Mouse (Mus musculus) midbrain, embryonic 16.5 days (tissue): ENCODE results near the gene 6030408B16Rik. TPM values are rescaled to one million over a fixed set of nuclear protein-coding genes. Genes with fewer than 3 reads are reported as not detected.

ENCODE experiments used
- ATAC-seq: fragments of 200-750 bp; cut with Nextera tagmentation; 2 replicates; pipeline ENCODE4 v1.8.0; 2017; ENCODE audit warnings: moderate TSS enrichment
- H3K27ac ChIP-seq: fragments of 300-500 bp; sonication (generic); 2 replicates; pipeline ENCODE4 v1.5.1; 2014; ENCODE audit warnings: mild to moderate bottlenecking, low read length, mixed read lengths
- H3K27me3 ChIP-seq: fragments of 300-500 bp; sonication (generic); 2 replicates; pipeline ENCODE4 v1.6.1; 2014; ENCODE audit warnings: low read depth, low read length, mixed read lengths; ENCODE audit not compliant: control insufficient read depth, insufficient read depth
- H3K36me3 ChIP-seq: fragments of 300-500 bp; sonication (generic); 2 replicates; pipeline ENCODE4 v1.6.1; 2014; ENCODE audit warnings: mild to moderate bottlenecking, low read length, moderate library complexity, mixed read lengths; ENCODE audit not compliant: control insufficient read depth, insufficient read depth
- H3K4me1 ChIP-seq: fragments of 300-500 bp; sonication (generic); 2 replicates; pipeline ENCODE4 v1.6.1; 2014; ENCODE audit warnings: mild to moderate bottlenecking, low read length, mixed read lengths; ENCODE audit not compliant: control insufficient read depth, insufficient read depth
- H3K4me2 ChIP-seq: fragments of 300-500 bp; sonication (generic); 2 replicates; pipeline ENCODE4 v1.6.1; 2014; ENCODE audit warnings: mild to moderate bottlenecking, low read length, mixed read lengths
- H3K4me3 ChIP-seq: fragments of 300-500 bp; sonication (generic); 2 replicates; pipeline ENCODE4 v1.5.1; 2014; ENCODE audit warnings: low read depth, mild to moderate bottlenecking, low read length, moderate library complexity, mixed read lengths
- H3K9ac ChIP-seq: fragments of 300-500 bp; sonication (generic); 2 replicates; pipeline ENCODE4 v1.6.1; 2014; ENCODE audit warnings: low read depth, low read length, mixed read lengths
- H3K9me3 ChIP-seq: fragments of 300-500 bp; sonication (generic); replicated peaks from 2 replicates; pipeline ENCODE4 v1.6.1; 2014; ENCODE audit warnings: mild to moderate bottlenecking, low read length, mixed read lengths; ENCODE audit not compliant: control insufficient read depth, poor library complexity, severe bottlenecking
- WGBS: fragments of 180-500 bp; shearing (Covaris S2); extraction: QIAGEN DNeasy Blood & Tissue Kit; methylation state at CpG from one replicate; pipeline ENCODE4 v1.1.7; 2014; 5-methylcytosine and 5-hydroxymethylcytosine counted together
- polyA plus RNA-seq: library from polyadenylated mRNA; unstranded; fragments of >200 nt; fragmentation: Nextera tagmentation; extraction: Ambion mirVana; gene quantifications from 2 replicates; pipeline ENCODE4 v1.2.1, GENCODE M21; 2015

Gene 6030408B16Rik
- 0.19 and 0.26 TPM in 2 replicates for polyA plus RNA-seq

- 69% methylated on average over 18 of the region's 18 CpGs for WGBS
- Histone ChIP-seq H3K4me3 (no peak within 1 kb of the TSS), H3K36me3 (peaks cover 24% of the 10 kb centered on the region), H3K9me3 (no peaks in the 10 kb centered on the region), H3K9ac (no peak within 1 kb of the TSS), H3K27me3 (no peaks in the 10 kb centered on the region), H3K4me1 (no peaks in the 10 kb centered on the region), H3K27ac (no peak within 1 kb of the TSS), H3K4me2 (no peak within 1 kb of the TSS)
- no peak for ATAC-seq
These were observed at the start of gene 6030408B16Rik for GRCm38 (mm10) chr15:101293025-101293621. Gene 6030408B16Rik (plus strand): TSS chr15:101293212.

- ATAC-seq: no peak
- Histone ChIP-seq H3K9ac (no peak overlapping the region), H3K4me3 (no peak overlapping the region), H3K27me3 (no peaks in the 10 kb centered on the region), H3K9me3 (no peaks in the 10 kb centered on the region), H3K4me2 (no peak overlapping the region), H3K4me1 (peaks cover 13% of the 10 kb centered on the region), H3K36me3 (no peaks in the 10 kb centered on the region), H3K27ac (no peak overlapping the region)
- WGBS: 68% methylated on average over 3 of the region's 3 CpGs
These were observed 49.0 kb upstream of the 6030408B16Rik start for GRCm38 (mm10) chr15:101244012-101244411.

GRCm38 (mm10) chr15:101246231-101247154 is 46.5 kb upstream of the 6030408B16Rik start:
- peak overlapping the region; percentile 82 for H3K4me2 ChIP-seq
- peaks cover 8% of the 10 kb centered on the region for H3K4me1 ChIP-seq
- ATAC-seq: peak; percentile 98
- peak overlapping the region; percentile 60 for H3K4me3 ChIP-seq
- H3K9ac ChIP-seq: peak overlapping the region; percentile 75
- no peaks in the 10 kb centered on the region for H3K27me3 ChIP-seq
- H3K36me3 ChIP-seq: no peaks in the 10 kb centered on the region
- peak overlapping the region; percentile 83 for H3K27ac ChIP-seq
- H3K9me3 ChIP-seq: no peaks in the 10 kb centered on the region
- 2% methylated on average over 53 of the region's 56 CpGs for WGBS

GRCm38 (mm10) chr15:101247155-101247498 is 45.9 kb upstream of the 6030408B16Rik start:
- H3K9ac ChIP-seq: peak overlapping the region; percentile 75; the same call in 1 of the 2 replicates
- H3K9me3 ChIP-seq: no peaks in the 10 kb centered on the region
- H3K4me1 ChIP-seq: peaks cover 8% of the 10 kb centered on the region
- no peaks in the 10 kb centered on the region for H3K27me3 ChIP-seq
- H3K4me3 ChIP-seq: peak overlapping the region; percentile 60; the same call in 1 of the 2 replicates
- H3K36me3 ChIP-seq: no peaks in the 10 kb centered on the region
- WGBS: 95% methylated on average over 1 of the region's 1 CpGs
- ATAC-seq: no peak
- no peak overlapping the region for H3K27ac ChIP-seq
- peak overlapping the region; percentile 82 for H3K4me2 ChIP-seq

- no peaks in the 10 kb centered on the region for H3K27me3 ChIP-seq
- WGBS: 74% methylated on average over 5 of the region's 5 CpGs
- no peaks in the 10 kb centered on the region for H3K9me3 ChIP-seq
- no peak overlapping the region for H3K4me3 ChIP-seq
- no peak for ATAC-seq
- peaks cover 8% of the 10 kb centered on the region for H3K4me1 ChIP-seq
- H3K36me3 ChIP-seq: no peaks in the 10 kb centered on the region
- H3K9ac ChIP-seq: no peak overlapping the region
- H3K27ac ChIP-seq: no peak overlapping the region
- H3K4me2 ChIP-seq: no peak overlapping the region
These were observed 44.8 kb upstream of the 6030408B16Rik start for GRCm38 (mm10) chr15:101248029-101248710.

GRCm38 (mm10) chr15:101250220-101250800 is 42.7 kb upstream of the 6030408B16Rik start:
- WGBS: 79% methylated on average over 9 of the region's 9 CpGs
- Histone ChIP-seq H3K4me3 (no peak overlapping the region), H3K36me3 (no peaks in the 10 kb centered on the region), H3K27ac (no peak overlapping the region), H3K4me2 (no peak overlapping the region), H3K9ac (no peak overlapping the region), H3K27me3 (no peaks in the 10 kb centered on the region), H3K4me1 (peaks cover 11% of the 10 kb centered on the region), H3K9me3 (no peaks in the 10 kb centered on the region)
- no peak for ATAC-seq

- Histone ChIP-seq H3K27ac (no peak overlapping the region), H3K36me3 (no peaks in the 10 kb centered on the region), H3K9me3 (no peaks in the 10 kb centered on the region), H3K9ac (no peak overlapping the region), H3K27me3 (no peaks in the 10 kb centered on the region), H3K4me3 (no peak overlapping the region), H3K4me2 (no peak overlapping the region), H3K4me1 (peaks cover 5% of the 10 kb centered on the region)
- 86% methylated on average over 5 of the region's 5 CpGs for WGBS
- ATAC-seq: no peak
These were observed 41.1 kb upstream of the 6030408B16Rik start for GRCm38 (mm10) chr15:101251930-101252329.

- no peaks in the 10 kb centered on the region for H3K36me3 ChIP-seq
These were observed 40.4 kb upstream of the 6030408B16Rik start for GRCm38 (mm10) chr15:101252614-101253013.

More at GRCm38 (mm10) chr15:101252614-101253013, 40.4 kb upstream of the 6030408B16Rik start:
- no peaks in the 10 kb centered on the region for H3K27me3 ChIP-seq
- H3K27ac ChIP-seq: no peak overlapping the region
- no peak overlapping the region for H3K9ac ChIP-seq
- no peak for ATAC-seq
- H3K4me3 ChIP-seq: no peak overlapping the region
- H3K9me3 ChIP-seq: no peaks in the 10 kb centered on the region
- no peak overlapping the region for H3K4me2 ChIP-seq
- peaks cover 3% of the 10 kb centered on the region; the same call in 1 of the 2 replicates for H3K4me1 ChIP-seq
- WGBS: 90% methylated on average over 6 of the region's 6 CpGs
